Mouse (Mus musculus) olfactory bulb, adult 2 months (tissue): ENCODE measurements at regions not wholly inside any gene's neighbourhood (a gene's known extent, or its start where the extent isn't known, plus 50 kb on each side); places are given as distances from the start of the nearest gene placed in this dataset.
"Not testable (repeated sequence)": the region's sequence is repeated elsewhere in the genome, so short reads cannot be mapped to it uniquely, and the experiment has no call there.

Experiments
- H3K27ac ChIP-seq: fragments of 200-500 bp; 2 replicates; pipeline ENCODE4 v1.5.1; 2012; ENCODE audit warnings: low read depth, low read length; ENCODE audit not compliant: insufficient read depth
- H3K4me1 ChIP-seq: fragments of 200-500 bp; 2 replicates; pipeline ENCODE4 v1.6.1; 2012; ENCODE audit warnings: low read length; ENCODE audit not compliant: control insufficient read depth, insufficient read depth
- H3K4me3 ChIP-seq: fragments of 200-500 bp; 2 replicates; pipeline ENCODE4 v1.5.1; 2012; ENCODE audit warnings: mild to moderate bottlenecking, low read depth, low read length, moderate library complexity; ENCODE audit not compliant: insufficient read depth
- CTCF ChIP-seq: fragments of 200-500 bp; IDR thresholded peaks from 2 replicates; pipeline ENCODE4 v1.5.1; 2012; ENCODE audit warnings: low read depth, mild to moderate bottlenecking, low read length, moderate library complexity; ENCODE audit not compliant: insufficient read depth
- POLR2A ChIP-seq: fragments of 200-500 bp; IDR thresholded peaks from 2 replicates; pipeline ENCODE4 v1.6.1; 2012; ENCODE audit warnings: mild to moderate bottlenecking, low read depth, low read length, moderate library complexity; ENCODE audit not compliant: insufficient read depth
- WGBS: fragments of 180-500 bp; shearing (Covaris S2); methylation state at CpG from one replicate; pipeline ENCODE4 v1.1.7; 2018; 5-methylcytosine and 5-hydroxymethylcytosine counted together

DNA sequence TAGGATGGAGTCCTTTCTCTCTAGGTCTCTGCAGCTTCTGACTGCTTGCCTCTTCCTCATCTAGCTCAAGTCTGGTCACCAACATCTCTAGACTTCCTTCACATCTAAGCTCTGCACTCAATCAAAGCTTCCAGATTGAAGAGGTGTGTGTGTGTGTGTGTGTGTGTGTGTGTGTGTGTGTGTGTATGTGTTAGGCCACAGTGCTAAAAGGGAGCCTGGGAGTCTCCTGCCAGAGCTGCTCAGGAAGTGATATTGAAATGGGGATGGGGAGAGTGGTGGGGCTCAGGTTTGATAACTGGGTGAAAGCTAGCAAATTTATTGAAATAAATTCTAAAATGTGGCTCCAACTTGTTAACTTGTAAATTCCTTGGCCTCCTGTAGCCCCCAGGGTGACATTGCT is 73.3 kb downstream of the Gm31371 start:
- H3K4me3 ChIP-seq, H3K4me1 ChIP-seq, H3K27ac ChIP-seq: not testable (repeated sequence)

DNA sequence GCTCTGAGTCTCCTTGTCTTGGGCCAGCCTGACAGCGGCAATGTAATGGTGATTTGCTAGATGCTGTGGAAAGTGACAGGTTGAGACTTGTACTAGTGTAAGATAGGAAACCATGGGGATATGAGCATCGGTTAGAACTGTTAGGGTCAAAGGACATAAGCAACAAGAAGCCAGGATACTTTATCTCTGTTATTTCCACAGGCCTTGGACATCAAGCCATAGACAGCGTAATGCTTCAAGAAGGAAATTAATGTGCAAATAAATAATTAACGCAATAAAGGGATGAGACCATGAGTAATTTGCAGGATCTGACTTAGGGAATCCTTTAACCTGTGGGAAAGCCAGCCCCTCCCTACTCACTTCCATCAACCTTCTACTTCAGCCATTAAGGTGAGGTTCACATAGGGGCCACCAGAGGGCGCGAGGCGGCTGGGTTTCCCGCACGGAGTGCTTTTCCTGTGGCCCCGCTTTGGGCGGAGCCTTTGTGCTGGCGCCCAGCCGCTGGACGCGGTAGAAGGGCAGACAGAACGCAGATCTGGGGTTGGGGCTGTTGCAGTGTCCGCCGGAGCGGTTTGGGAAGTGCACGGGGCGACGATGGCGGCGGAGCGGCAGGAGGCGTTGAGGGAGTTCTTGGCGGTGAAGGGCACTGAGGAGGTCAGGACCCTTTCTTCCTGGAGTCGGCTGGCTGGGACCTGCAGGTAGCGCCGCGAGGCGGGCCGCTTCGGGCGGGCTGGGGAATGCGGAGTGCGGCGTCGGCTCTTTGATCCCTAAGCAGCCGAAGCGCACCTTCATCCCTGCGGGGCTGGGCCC is 76.5 kb downstream of the Gm31371 start:
- H3K27ac ChIP-seq = no peak overlapping the region
- WGBS = 9% methylated on average over 42 of the region's 42 CpGs
- peak; percentile 81 for TF ChIP-seq CTCF
- TF ChIP-seq POLR2A = 0 out of 2 replicates have a peak, but pooled peaks have one; percentile 27

DNA sequence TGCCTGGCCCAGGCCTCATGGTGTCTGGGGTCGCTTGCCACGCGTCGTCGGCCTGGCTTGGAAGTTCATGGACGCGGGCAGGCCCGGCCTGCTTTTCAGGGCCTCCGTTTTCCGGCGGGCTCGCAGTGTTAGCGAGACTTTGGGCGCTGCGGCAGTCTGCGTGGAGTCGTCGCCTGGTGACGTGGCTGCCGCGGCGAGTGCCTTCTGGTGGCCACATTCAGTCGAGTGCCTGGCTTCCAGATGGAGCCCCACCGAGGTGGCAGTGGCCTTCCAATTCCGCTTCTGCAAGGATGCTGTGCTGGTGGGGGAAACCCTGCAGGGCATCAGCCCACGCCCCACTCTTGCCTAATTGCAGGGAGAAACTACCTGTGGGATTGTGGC is 77.1 kb downstream of the Gm31371 start:
- H3K27ac ChIP-seq, H3K4me1 ChIP-seq: not testable (repeated sequence)
- peak overlapping the region; percentile 60 for H3K4me3 ChIP-seq
- WGBS = 24% methylated on average over 26 of the region's 26 CpGs

More for the DNA sequence above, 76.5 kb downstream of the Gm31371 start:
- Histone ChIP-seq H3K4me1 (0 out of 2 replicates have a peak, but pooled peaks cover 5% of the 10 kb centered on the region), H3K4me3 (peak overlapping the region; percentile 60)

DNA sequence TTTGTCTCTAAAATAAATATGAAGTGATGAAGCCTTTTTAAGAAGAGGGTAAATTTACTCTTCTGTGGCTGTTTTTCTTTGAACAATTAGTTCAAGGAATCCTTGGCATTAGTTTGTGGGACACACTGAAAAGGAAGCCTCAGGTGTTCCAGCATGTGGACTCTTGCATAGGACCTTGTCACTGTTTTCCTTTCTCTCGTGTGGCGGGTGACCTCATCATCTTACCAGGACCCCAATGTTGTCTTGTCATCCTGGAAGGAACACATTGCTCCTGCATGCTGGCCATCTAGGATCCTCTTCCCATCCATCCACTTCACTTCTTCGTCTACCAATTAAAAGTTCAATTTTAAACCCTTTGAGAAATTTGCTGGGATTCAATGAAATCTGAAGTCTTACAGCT is 104.9 kb downstream of the Gm31371 start:
- WGBS = 88% methylated on average over 3 of the region's 3 CpGs
- H3K27ac ChIP-seq, H3K4me1 ChIP-seq, H3K4me3 ChIP-seq: not testable (repeated sequence)

DNA sequence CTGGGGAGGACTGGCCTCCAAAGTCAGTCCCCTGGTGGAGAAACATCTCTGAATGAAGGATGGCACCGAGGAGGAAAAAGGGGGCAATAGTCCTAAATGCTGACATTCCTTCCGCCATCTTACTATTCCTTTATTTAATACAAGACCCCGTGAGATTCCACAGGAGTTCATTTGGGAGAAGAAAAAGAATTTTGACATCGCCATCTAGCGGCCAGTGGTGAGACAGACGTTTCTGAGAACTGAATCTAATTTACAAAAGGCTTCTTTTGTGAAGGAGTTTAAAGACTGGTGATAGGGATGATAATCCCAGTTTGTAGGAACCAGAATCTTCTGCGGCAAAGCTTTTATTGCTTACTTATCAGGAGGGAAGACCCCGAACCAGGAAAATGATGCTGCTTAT is 107.8 kb downstream of the Gm31371 start:
- 65% methylated on average over 8 of the region's 8 CpGs for WGBS
- not testable (repeated sequence) for H3K4me1 ChIP-seq, H3K27ac ChIP-seq, H3K4me3 ChIP-seq

DNA sequence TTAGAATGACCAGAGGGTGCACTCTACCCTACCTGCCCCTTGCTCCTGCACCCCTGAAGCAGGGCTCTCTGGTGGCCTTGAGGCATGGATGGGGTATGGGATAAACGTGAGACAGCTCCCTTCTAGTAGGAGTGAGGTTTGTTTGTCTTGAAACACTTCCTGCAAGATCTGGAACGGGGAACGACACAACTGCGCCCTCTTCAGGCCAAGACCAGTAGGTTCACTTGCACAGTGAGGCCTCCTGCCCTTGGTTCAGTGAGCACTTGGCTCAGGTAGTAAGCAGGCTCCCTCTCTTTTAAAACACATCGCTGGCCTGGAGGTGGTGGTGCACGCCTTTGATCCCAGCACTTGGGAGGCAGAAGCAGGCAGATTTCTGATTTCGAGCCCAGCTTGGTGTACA is 110.1 kb downstream of the Gm31371 start:
- 67% methylated on average over 7 of the region's 7 CpGs for WGBS
- not testable (repeated sequence) for H3K27ac ChIP-seq, H3K4me3 ChIP-seq, H3K4me1 ChIP-seq

DNA sequence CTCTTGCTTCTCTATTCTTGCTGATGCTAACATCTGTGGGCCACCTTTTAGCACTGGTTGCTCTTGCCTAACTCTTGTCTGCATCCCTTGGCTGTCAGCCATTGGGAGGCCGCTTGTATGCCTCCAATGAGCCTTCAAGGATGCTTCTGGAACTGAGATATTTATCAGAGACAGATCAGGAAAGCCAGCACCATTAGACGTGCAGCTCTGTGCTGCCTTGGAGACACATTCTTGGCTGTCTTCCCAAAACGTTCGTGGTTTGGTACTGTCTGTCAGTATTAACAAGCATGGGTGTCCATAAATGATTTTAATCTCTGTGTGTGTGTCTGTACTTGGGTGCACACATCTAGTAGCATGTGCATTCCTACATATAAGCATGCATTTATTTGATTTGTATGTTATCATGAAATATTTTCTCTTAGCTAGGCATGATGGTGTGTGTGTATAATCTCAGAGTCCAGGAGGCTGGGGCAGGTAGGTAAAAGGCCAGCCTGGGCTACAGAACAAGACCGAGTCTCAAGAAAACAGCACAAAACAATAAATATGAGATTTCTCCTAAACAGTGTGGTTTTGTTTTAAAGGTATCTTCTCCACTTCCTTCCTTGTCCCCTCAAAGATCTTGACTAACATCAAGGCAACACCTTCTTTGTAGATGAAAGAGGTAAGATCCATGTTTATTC is 111.4 kb downstream of the Gm31371 start:
- not testable (repeated sequence) for H3K27ac ChIP-seq, H3K4me3 ChIP-seq, H3K4me1 ChIP-seq
- WGBS = 53% methylated on average over 5 of the region's 5 CpGs

DNA sequence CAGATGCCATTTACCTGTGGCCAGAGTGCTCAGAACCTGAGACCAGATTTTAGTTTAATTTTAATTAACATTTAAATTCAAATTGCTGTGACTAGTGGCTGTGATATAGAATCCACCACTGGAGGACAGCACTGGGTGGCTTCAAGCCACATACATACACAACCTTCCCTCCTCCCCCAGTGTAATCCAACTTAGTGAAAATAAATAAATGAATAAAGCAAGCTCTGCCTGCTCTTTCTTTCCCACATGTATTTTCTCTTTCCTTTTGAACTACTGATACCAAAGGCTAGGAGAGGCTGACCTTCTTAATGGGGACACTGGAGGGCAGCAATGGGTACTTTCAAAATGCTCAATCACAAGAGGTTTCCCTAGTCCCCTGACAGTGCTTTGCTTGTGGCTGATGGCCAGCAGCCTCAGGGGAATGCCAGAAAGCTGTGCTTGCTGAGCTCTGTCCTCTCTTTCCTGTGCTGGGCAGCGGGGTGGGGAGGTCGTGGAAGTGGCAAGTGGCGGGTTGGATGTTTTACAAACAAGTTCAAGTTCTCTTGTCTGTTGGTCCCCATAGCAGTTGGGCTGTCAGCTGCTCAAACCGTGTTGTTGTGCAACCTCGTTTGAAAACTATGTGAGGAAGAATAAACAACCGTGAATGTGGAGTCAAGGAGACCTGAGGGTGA is 112.4 kb downstream of the Gm31371 start:
- WGBS = 56% methylated on average over 6 of the region's 6 CpGs
- H3K4me1 ChIP-seq, H3K4me3 ChIP-seq, H3K27ac ChIP-seq: not testable (repeated sequence)

DNA sequence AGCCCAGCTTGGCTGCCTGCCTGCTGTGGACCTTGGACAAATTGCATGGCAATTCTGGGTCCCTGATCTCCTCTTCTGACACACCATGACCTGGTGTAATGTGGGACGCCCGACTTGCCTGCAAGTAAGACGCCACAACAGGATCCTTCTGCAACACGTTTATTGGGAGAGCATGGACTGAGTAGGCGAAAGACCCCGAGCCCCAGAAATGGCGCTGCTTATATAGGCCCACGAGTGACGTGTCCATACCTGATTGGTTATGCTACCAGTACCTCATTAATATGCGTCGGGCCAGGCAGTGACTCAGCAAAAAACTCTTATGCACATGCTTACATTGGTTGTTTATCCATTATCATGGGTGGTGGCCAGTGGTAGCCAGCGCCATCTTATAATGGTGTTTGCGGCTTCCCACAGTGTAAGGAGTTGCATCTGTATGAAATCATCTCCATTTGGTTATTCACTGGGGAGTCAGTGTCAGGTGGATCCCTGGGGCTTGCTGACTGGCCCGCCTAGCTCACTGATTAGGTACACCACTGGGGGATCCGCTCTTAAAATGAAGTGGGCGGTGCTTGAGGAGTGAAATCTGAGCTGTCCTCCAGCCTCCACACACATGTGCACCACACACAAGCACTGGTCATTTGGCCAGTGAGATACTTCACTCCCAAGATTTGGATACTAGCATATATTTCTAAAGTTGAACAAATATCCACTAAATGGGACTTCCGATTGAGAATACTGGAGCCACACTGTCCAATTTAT is 113.1 kb downstream of the Gm31371 start:
- H3K4me3 ChIP-seq, H3K4me1 ChIP-seq, H3K27ac ChIP-seq: not testable (repeated sequence)
- 86% methylated on average over 17 of the region's 17 CpGs for WGBS

DNA sequence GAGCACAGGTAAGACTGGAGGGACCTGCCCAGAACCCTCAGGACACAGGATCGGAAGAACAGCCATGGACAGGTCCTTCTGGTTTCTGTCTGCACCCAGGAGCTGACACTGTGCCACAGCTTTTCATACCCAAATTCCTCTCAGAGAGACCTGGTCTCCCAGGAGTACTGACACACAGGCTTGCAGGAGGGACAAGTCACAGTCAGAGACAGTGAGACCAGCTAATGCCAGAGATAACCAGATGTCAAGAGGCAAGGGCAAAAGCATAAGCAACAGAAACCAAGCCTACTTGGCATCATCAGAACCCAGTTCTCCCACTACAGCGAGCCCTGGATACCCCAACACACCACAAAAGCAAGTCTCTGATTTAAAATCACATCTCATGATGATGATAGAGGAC is 122.3 kb downstream of the Gm31371 start:
- not testable (repeated sequence) for H3K27ac ChIP-seq, H3K4me1 ChIP-seq
- WGBS = 45% methylated on average over 1 of the region's 2 CpGs

DNA sequence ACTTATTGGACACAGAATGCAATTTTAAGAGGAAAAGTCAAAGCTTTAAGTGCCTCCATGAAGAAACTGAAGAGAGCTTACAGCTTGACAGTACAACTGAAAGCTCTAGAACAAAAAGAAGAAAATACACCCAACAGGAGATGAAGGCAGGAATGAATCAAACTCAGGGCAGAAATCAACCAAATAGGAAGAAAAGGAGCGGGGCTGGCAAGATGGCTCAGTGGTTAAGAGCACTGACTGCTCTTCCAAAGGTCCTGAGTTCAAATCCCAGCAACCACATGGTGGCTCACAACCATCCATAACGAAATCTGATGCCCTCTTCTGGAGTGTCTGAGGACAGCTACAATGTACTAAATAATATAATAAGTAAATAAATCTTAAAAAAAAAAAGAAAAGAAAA is 124.8 kb downstream of the Gm31371 start:
- not testable (repeated sequence) for H3K4me1 ChIP-seq, H3K27ac ChIP-seq, H3K4me3 ChIP-seq
- WGBS = 56% methylated on average over 2 of the region's 2 CpGs

More for the DNA sequence above, 122.3 kb downstream of the Gm31371 start:
- H3K4me3 ChIP-seq = not testable (repeated sequence)

DNA sequence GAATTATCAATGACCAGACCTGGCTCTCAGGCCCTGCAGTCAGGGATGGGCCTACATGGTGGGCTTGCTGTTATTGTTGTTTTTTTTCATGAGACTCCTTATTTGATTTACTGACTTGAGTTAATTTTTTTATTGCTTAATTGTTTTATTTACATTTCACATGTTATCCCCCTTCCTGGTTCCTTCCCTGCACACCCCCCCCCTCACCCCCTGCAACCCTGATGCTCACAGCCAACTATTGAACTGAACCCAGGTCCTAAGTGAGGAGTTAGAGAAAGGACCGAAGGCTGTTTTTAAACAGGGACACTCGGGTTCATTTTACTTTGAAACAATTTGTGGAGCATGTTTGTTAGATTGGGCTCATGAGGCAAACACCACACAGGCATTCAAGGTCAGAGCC is 126.9 kb downstream of the Gm31371 start:
- H3K4me1 ChIP-seq, H3K4me3 ChIP-seq, H3K27ac ChIP-seq: not testable (repeated sequence)
- WGBS = 85% methylated on average over 2 of the region's 2 CpGs

DNA sequence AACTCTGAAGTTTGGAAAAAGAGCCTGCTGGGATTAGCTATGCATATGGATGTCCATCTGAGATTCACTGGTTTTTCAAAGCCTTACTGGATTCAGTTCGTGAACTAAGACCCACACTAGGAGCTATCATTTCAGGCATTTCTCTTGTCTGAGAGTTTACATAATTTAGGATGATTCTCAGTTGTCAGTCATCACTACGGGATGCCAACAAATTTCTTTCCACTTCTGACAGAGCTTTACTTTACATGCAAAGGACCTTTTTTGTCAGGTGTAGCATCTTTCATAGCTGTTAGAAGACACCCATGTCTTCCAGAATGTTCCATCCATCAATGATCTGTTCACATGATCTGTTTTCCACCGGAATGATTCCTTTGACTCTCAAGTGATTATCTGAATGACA is 154.4 kb downstream of the Gm31371 start:
- 66% methylated on average over 2 of the region's 3 CpGs for WGBS

DNA sequence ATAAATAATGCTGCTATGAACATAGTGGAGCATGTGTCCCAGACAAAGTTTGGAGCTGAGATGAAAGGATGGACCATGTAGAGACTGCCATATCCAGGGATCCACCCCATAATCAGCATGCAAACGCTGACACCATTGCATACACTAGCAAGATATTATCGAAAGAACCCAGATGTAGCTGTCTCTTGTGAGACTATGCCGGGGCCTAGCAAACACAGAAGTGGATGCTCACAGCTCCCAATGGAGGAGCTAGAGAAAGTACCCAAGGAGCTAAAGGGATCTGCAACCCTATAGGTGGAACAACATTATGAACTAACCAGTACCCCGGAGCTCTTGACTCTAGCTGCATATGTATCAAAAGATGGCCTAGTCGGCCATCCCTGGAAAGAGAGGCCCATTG is 194.9 kb downstream of the Gm31371 start:
- not testable (repeated sequence) for H3K27ac ChIP-seq, H3K4me1 ChIP-seq, H3K4me3 ChIP-seq
- WGBS = 84% methylated on average over 5 of the region's 5 CpGs

More for the DNA sequence above, 154.4 kb downstream of the Gm31371 start:
- not testable (repeated sequence) for H3K4me1 ChIP-seq, H3K4me3 ChIP-seq, H3K27ac ChIP-seq
